Mouse (Mus musculus): ENCODE data around the gene Rcor1.

DNA sequence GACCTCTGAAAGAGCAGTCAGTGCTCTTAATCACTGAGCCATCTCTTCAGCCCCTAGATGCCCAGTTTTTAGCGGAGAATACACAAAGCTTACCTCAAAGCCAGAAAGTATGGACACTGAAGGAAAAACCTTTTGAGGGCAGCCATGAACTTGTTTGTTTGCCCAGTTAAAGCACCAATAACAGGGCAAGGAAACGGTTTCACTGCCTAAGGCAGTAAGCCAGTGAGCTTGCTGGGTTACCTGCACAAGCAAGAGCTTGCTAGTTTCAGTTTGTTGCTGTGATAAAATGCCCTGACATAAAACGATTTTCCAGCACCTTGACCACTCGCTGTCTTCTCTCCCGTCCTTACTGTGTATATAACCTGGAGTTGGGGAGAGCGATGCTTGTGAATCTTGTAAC, 55.9 kb downstream of the Rcor1 start:
- TF ChIP-seq RAD21 (IDR thresholded peaks at IDR 0.05; ENCODE audit: low read depth, low read length) (no peak), CTCF (conservative IDR thresholded peaks at IDR 0.05 in 1 of 2, IDR thresholded peaks at IDR 0.05 in 1 of 2; ENCODE audit: low read depth in 2 of 2, low read length in 2 of 2) (no peak), MAX (IDR thresholded peaks at IDR 0.05; ENCODE audit: low read length) (no peak), E2F4 (IDR thresholded peaks at IDR 0.05; ENCODE audit: insufficient replicate concordance, low read depth, low read length) (no peak), UBTF (IDR thresholded peaks at IDR 0.05; ENCODE audit: low read depth, low read length) (no peak), RCOR1 (conservative IDR thresholded peaks at IDR 0.05; ENCODE audit: low read depth, low read length) (no peak), POLR2A (IDR thresholded peaks at IDR 0.05; ENCODE audit: low read depth, low read length) (no peak), HCFC1 (IDR thresholded peaks at IDR 0.05; ENCODE audit: low read depth, low read length) (no peak), EP300 (IDR thresholded peaks at IDR 0.05; ENCODE audit: low read length) (no peak), ZNF384 (IDR thresholded peaks at IDR 0.05; ENCODE audit: low read depth, low read length) (no peak), NELFE (IDR thresholded peaks at IDR 0.05; ENCODE audit: low read depth, low read length) (no peak)

All from CH12.LX (cell line).